Mouse (Mus musculus): ENCODE measurements around the gene Gm13420.
"Not testable (repeated sequence)": the region's sequence is repeated elsewhere in the genome, so short reads cannot be mapped to it uniquely, and the experiment has no call there.

DNA sequence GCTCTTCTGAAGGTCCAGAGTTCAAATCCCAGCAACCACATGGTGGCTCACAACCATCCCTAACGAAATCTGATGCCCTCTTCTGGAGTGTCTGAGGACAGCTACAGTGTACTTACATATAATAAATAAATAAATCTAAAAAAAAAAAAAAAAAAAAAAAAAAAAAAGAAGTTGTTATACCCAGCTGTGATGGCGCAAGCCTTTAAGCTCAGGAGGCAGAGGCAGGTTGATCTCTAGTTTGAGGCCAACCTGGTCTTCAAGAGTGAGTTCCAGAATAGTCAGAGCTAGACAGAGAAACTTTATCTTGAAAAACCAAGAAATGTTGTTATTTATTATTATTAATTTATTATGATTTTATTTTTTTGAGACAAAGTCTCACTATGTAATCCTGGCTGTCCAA lies 29.8 kb upstream of the Gm13420 start:
- not testable (repeated sequence) for TF ChIP-seq EP300 (optimal IDR thresholded peaks at IDR 0.05); CTCF (IDR thresholded peaks at IDR 0.05; ENCODE audit: low read depth)
